Mouse (Mus musculus) cortical plate, adult 2 months (tissue): ENCODE measurements around the gene Bloc1s4. TPM values are rescaled to one million over a fixed set of nuclear protein-coding genes. Genes with fewer than 3 reads are reported as not detected.

Experiments
- H3K27ac ChIP-seq: fragments of 200-500 bp; 2 replicates; pipeline ENCODE4 v1.5.1; 2012; ENCODE audit warnings: low read length, control low read depth, inconsistent platforms; ENCODE audit not compliant: insufficient read depth
- H3K4me1 ChIP-seq: fragments of 200-500 bp; 2 replicates; pipeline ENCODE4 v1.6.1; 2011; ENCODE audit warnings: low read length; ENCODE audit not compliant: control insufficient read depth, insufficient read depth
- H3K4me3 ChIP-seq: fragments of 200-500 bp; 2 replicates; pipeline ENCODE4 v1.5.1; 2011; ENCODE audit warnings: mild to moderate bottlenecking, low read length, control low read depth; ENCODE audit not compliant: insufficient read depth
- CTCF ChIP-seq: fragments of 200-500 bp; IDR thresholded peaks from 2 replicates; pipeline ENCODE4 v1.5.1; 2011; ENCODE audit warnings: mild to moderate bottlenecking, control low read depth, low read length; ENCODE audit not compliant: insufficient read depth; ENCODE audit errors: extremely low read depth
- POLR2A ChIP-seq: fragments of 200-500 bp; IDR thresholded peaks from 2 replicates; pipeline ENCODE4 v1.6.1; 2011; ENCODE audit warnings: mild to moderate bottlenecking, low read length, control low read depth; ENCODE audit not compliant: insufficient read depth; ENCODE audit errors: extremely low read depth
- polyA plus RNA-seq: library from polyadenylated mRNA; depleted of rRNA; stranded (reverse); fragments of >200 nt; gene quantifications from 2 replicates; pipeline ENCODE4 v1.2.3, GENCODE M21; 2012

Gene Bloc1s4
- polyA plus RNA-seq, 1 experiment, result 22.7 TPM

- Histone ChIP-seq H3K4me3 (no peak overlapping the region), H3K4me1 (no peaks in the 10 kb centered on the region), H3K27ac (no peak overlapping the region)
- TF ChIP-seq CTCF, result no peak
- TF ChIP-seq POLR2A, result no peak
Measured at GRCm38 (mm10) chr5:36776021-36776575, 27.6 kb upstream of the Bloc1s4 start.

GRCm38 (mm10) chr5:36775317-36775716 is 26.9 kb upstream of the Bloc1s4 start:
- no peaks in the 10 kb centered on the region for H3K4me1 ChIP-seq
- no peak overlapping the region for H3K4me3 ChIP-seq
- no peak overlapping the region for H3K27ac ChIP-seq
- TF ChIP-seq CTCF (no peak), POLR2A (no peak)

DNA sequence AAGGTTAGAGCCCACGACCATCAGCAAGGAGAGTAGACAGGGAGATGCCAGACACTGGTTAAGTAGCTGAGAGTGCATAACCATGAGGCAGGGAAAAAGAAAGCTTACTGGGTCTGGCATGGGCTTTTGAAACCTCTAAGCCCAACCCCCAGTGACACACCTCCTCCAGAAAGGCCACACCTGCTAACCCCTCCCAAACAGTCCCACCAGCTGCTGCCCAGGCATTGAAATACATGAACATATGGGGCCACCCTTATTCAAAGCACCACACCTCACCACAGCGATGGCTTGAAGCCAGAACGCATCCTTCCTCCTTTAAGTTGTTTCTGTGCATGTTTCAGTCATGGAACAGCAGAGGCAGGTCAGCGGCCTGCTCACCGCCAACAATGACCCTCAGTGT is 24.1 kb upstream of the Bloc1s4 start:
- no peak overlapping the region for H3K4me3 ChIP-seq
- no peaks in the 10 kb centered on the region for H3K4me1 ChIP-seq
- TF ChIP-seq POLR2A (no peak), CTCF (no peak)
- H3K27ac ChIP-seq, result no peak overlapping the region

- TF ChIP-seq CTCF, result no peak
- TF ChIP-seq POLR2A, result no peak
- H3K4me1 ChIP-seq, result no peaks in the 10 kb centered on the region
- H3K4me3 ChIP-seq, result no peak overlapping the region
- H3K27ac ChIP-seq, result no peak overlapping the region
Measured at GRCm38 (mm10) chr5:36769603-36770002, 21.2 kb upstream of the Bloc1s4 start.

GRCm38 (mm10) chr5:36766958-36767703 is 18.7 kb upstream of the Bloc1s4 start:
- H3K27ac ChIP-seq, result no peak overlapping the region
- TF ChIP-seq POLR2A (no peak), CTCF (no peak)

GRCm38 (mm10) chr5:36759848-36760247 is 11.4 kb upstream of the Bloc1s4 start:
- Histone ChIP-seq H3K4me1 (no peaks in the 10 kb centered on the region), H3K4me3 (no peak overlapping the region), H3K27ac (no peak overlapping the region)
- TF ChIP-seq POLR2A (no peak), CTCF (no peak)

More at GRCm38 (mm10) chr5:36766958-36767703, 18.7 kb upstream of the Bloc1s4 start:
- Histone ChIP-seq H3K4me3 (no peak overlapping the region), H3K4me1 (no peaks in the 10 kb centered on the region)

- TF ChIP-seq POLR2A (no peak), CTCF (peak; percentile 53)
Measured at GRCm38 (mm10) chr5:36757033-36757432, 8.6 kb upstream of the Bloc1s4 start.

GRCm38 (mm10) chr5:36750119-36751078 is 1.9 kb upstream of the Bloc1s4 start:
- no peak overlapping the region for H3K27ac ChIP-seq
- TF ChIP-seq CTCF (no peak), POLR2A (no peak)
- H3K4me1 ChIP-seq, result peaks cover 3% of the 10 kb centered on the region; the same call in 1 of the 2 replicates
- H3K4me3 ChIP-seq, result no peak overlapping the region

More at GRCm38 (mm10) chr5:36757033-36757432, 8.6 kb upstream of the Bloc1s4 start:
- Histone ChIP-seq H3K27ac (no peak overlapping the region), H3K4me1 (no peaks in the 10 kb centered on the region), H3K4me3 (no peak overlapping the region)

GRCm38 (mm10) chr5:36747794-36748535 is 485 bp downstream of the Bloc1s4 start:
- H3K4me3 ChIP-seq, result peak overlapping the region; percentile 88
- H3K27ac ChIP-seq, result no peak overlapping the region
- TF ChIP-seq CTCF, result no peak
- TF ChIP-seq POLR2A, result no peak

More at GRCm38 (mm10) chr5:36747794-36748535, 485 bp downstream of the Bloc1s4 start:
- H3K4me1 ChIP-seq, result peaks cover 3% of the 10 kb centered on the region; the same call in 1 of the 2 replicates
